Mouse (Mus musculus) MEL (cell line): ENCODE measurements at regions not wholly inside any gene's neighbourhood (a gene's known extent, or its start where the extent isn't known, plus 50 kb on each side); places are given as distances from the start of the nearest gene placed in this dataset.

Experiments
- BHLHE40 ChIP-seq: IDR thresholded peaks from 2 replicates; pipeline ENCODE4 v1.6.1; 2012; ENCODE audit warnings: low read depth, mild to moderate bottlenecking, inconsistent platforms, low read length, improper control_type of control experiment, borderline replicate concordance
- CHD1 ChIP-seq: IDR thresholded peaks from 2 replicates; pipeline ENCODE4 v1.6.1; 2012; ENCODE audit warnings: low read depth, mild to moderate bottlenecking, inconsistent platforms, low read length, improper control_type of control experiment
- CTCF ChIP-seq, 3 experiments: IDR thresholded peaks in 2 of 3; conservative IDR thresholded peaks in 1 of 3; 2 replicates each; pipeline ENCODE4 v1.5.1; 2011 to 2012; ENCODE audit warnings: low read length in 3 of 3, low read depth in 2 of 3, mild to moderate bottlenecking in 2 of 3, improper control_type of control experiment in 1 of 3, inconsistent platforms in 1 of 3, mixed read lengths in 1 of 3, moderate library complexity in 1 of 3; ENCODE audit not compliant: control insufficient read depth in 1 of 3, insufficient read depth in 1 of 3, poor library complexity in 1 of 3, severe bottlenecking in 1 of 3
- EP300 ChIP-seq, 2 experiments: IDR thresholded peaks; 2 replicates each; pipeline ENCODE4 v1.6.1; 2011; ENCODE audit warnings: improper control_type of control experiment in 2 of 2, low read length in 2 of 2, low read depth in 1 of 2, mild to moderate bottlenecking in 1 of 2
- GABPA ChIP-seq: IDR thresholded peaks from 2 replicates; pipeline ENCODE4 v1.6.1; 2012; ENCODE audit warnings: low read depth, mild to moderate bottlenecking, inconsistent platforms, low read length, improper control_type of control experiment, moderate library complexity
- HCFC1 ChIP-seq: IDR thresholded peaks from 2 replicates; pipeline ENCODE4 v1.6.1; 2012; ENCODE audit warnings: low read depth, mild to moderate bottlenecking, inconsistent platforms, low read length, improper control_type of control experiment, moderate library complexity
- MAZ ChIP-seq: IDR thresholded peaks from 2 replicates; pipeline ENCODE4 v1.6.1; 2012; ENCODE audit warnings: low read depth, mild to moderate bottlenecking, inconsistent platforms, low read length, improper control_type of control experiment
- MXI1 ChIP-seq: IDR thresholded peaks from 2 replicates; pipeline ENCODE4 v1.6.1; 2011; ENCODE audit warnings: mild to moderate bottlenecking, low read depth, low read length, improper control_type of control experiment
- POLR2A ChIP-seq, 2 experiments: IDR thresholded peaks; 2 replicates each; pipeline ENCODE4 v1.6.1; 2011 to 2012; ENCODE audit warnings: low read length in 2 of 2, mild to moderate bottlenecking in 2 of 2, control low read depth in 1 of 2, improper control_type of control experiment in 1 of 2, low read depth in 1 of 2, moderate library complexity in 1 of 2; ENCODE audit not compliant: control insufficient read depth in 1 of 2, insufficient read depth in 1 of 2, poor library complexity in 1 of 2
- SIN3A ChIP-seq: IDR thresholded peaks from 2 replicates; pipeline ENCODE4 v1.6.1; 2012; ENCODE audit warnings: low read length, improper control_type of control experiment, inconsistent platforms
- USF1 ChIP-seq: IDR thresholded peaks from 2 replicates; pipeline ENCODE4 v1.6.1; 2014; ENCODE audit warnings: low read depth, mild to moderate bottlenecking, inconsistent platforms, low read length, improper control_type of control experiment, moderate library complexity
- ZNF384 ChIP-seq: IDR thresholded peaks from 2 replicates; pipeline ENCODE4 v1.6.1; 2012; ENCODE audit warnings: low read depth, mild to moderate bottlenecking, inconsistent platforms, low read length, improper control_type of control experiment

DNA sequence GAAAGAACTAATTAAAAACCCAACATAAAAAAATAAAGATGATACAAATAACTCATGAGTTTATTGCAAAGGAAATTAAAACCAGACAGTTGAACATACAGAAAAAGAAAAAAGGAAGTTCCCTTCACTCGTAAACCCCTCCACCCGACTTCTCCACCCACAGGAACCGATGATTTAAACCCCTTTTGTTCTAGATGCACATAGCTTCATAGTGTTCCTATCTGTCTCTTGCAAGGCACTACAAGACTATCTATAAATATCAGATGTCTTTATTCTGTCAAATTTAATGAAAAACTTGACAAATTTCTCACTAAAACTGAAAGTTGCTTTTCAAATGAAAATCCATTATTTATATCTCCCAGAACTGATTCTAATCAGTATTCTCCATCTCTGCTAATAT, 100.2 kb downstream of the Kctd12 start:
- TF ChIP-seq MXI1: no peak
- TF ChIP-seq CTCF (IDR thresholded peaks at IDR 0.05 in 2 of 3, conservative IDR thresholded peaks at IDR 0.05 in 1 of 3; ENCODE audit: control insufficient read depth in 1 of 3, insufficient read depth in 1 of 3, low read depth in 2 of 3, low read length in 3 of 3, poor library complexity in 1 of 3, severe bottlenecking in 1 of 3): no peak
- TF ChIP-seq EP300 (IDR thresholded peaks at IDR 0.05; ENCODE audit: low read depth in 1 of 2, low read length in 2 of 2): peak; percentile 55 to 58; a peak in 3 of 4 replicates
- no peak for TF ChIP-seq MAZ
- TF ChIP-seq POLR2A (IDR thresholded peaks at IDR 0.05; ENCODE audit: control insufficient read depth in 1 of 2, insufficient read depth in 1 of 2, low read depth in 1 of 2, low read length in 2 of 2, poor library complexity in 1 of 2): no peak
- TF ChIP-seq HCFC1: no peak
- TF ChIP-seq BHLHE40: no peak
- no peak for TF ChIP-seq GABPA
- TF ChIP-seq CHD1: no peak
- no peak for TF ChIP-seq USF1
- no peak for TF ChIP-seq ZNF384
- TF ChIP-seq SIN3A: no peak
